Mouse (Mus musculus): ENCODE data around the gene 2610528J11Rik. TPM values are rescaled to one million over a fixed set of nuclear protein-coding genes. Genes with fewer than 3 reads are reported as not detected.

The 2610528J11Rik gene
- total and polyA plus RNA-seq, 3 experiments, result not detected

- no peaks in the 10 kb centered on the region for H3K36me3 ChIP-seq (replicated peaks in 1 of 2; ENCODE audit: control insufficient read depth in 1 of 2, insufficient read depth in 1 of 2, low read length in 1 of 2)
- H3K4me3 ChIP-seq (replicated peaks in 1 of 3; ENCODE audit: low read depth in 2 of 3, low read length in 2 of 3, poor library complexity in 1 of 3), result no peak overlapping the region
- DNase-seq (ENCODE audit: extremely low read depth), result no peak
- in situ Hi-C loops (cut with MboI; ENCODE audit: low pct_ligation_motif_present, low pct_unique_long_range_greater_than_20kb, low sequenced_read_pairs), result loop anchor here (10.0 kb wide), 1 partner anchor 55 kb away; no protein-coding TSS in a partner anchor
- dilution Hi-C loops (cut with MboI; ENCODE audit: extremely low pct_ligation_motif_present, extremely low pct_unique_long_range_greater_than_20kb, low sequenced_read_pairs), result no loop called here
- H3K4me1 ChIP-seq (ENCODE audit: control insufficient read depth in 1 of 2, insufficient read depth in 2 of 2), result no peaks in the 10 kb centered on the region
- no peak overlapping the region for H3K4me2 ChIP-seq (ENCODE audit: insufficient read depth, low read depth, poor library complexity, severe bottlenecking)
- H3K27me3 ChIP-seq (replicated peaks), result peaks cover 98% of the 10 kb centered on the region
- no peaks in the 10 kb centered on the region for H3K79me2 ChIP-seq (replicated peaks; ENCODE audit: control insufficient read depth, extremely low read depth, insufficient read depth, poor library complexity, severe bottlenecking)
- no peak overlapping the region for H3K27ac ChIP-seq (ENCODE audit: insufficient read depth, low read depth)
- TF ChIP-seq UBTF (IDR thresholded peaks at IDR 0.05; ENCODE audit: low read depth, low read length) (no peak), USF1 (IDR thresholded peaks at IDR 0.05; ENCODE audit: low read depth, low read length) (no peak), JUN (IDR thresholded peaks at IDR 0.05; ENCODE audit: insufficient read depth, low read depth, low read length) (no peak), SIN3A (IDR thresholded peaks at IDR 0.05; ENCODE audit: low read length) (no peak), E2F4 (IDR thresholded peaks at IDR 0.05; ENCODE audit: insufficient replicate concordance, low read depth, low read length) (no peak), TCF12 (IDR thresholded peaks at IDR 0.05; ENCODE audit: low read depth, low read length) (no peak), EP300 (IDR thresholded peaks at IDR 0.05; ENCODE audit: low read length) (no peak), MEF2A (IDR thresholded peaks at IDR 0.05; ENCODE audit: borderline replicate concordance, low read depth, low read length) (no peak)
- H3K9me3 ChIP-seq (replicated peaks; ENCODE audit: low read length), result no peaks in the 10 kb centered on the region
- no peak overlapping the region for H3K9ac ChIP-seq (ENCODE audit: insufficient read depth, low read depth)
Measured at GRCm38 (mm10) chr4:118539904-118540303, 13.1 kb downstream of the 2610528J11Rik start.

GRCm38 (mm10) chr4:118542510-118543157 is 15.8 kb downstream of the 2610528J11Rik start:
- no peak overlapping the region for H3K9ac ChIP-seq (ENCODE audit: insufficient read depth, low read depth)
- H3K36me3 ChIP-seq (replicated peaks in 1 of 2; ENCODE audit: control insufficient read depth in 1 of 2, insufficient read depth in 1 of 2, low read length in 1 of 2), result no peaks in the 10 kb centered on the region
- no peak for DNase-seq (ENCODE audit: extremely low read depth)
- no peak for TF ChIP-seq TCF12 (IDR thresholded peaks at IDR 0.05; ENCODE audit: low read depth, low read length)
- no peak for TF ChIP-seq POLR2A (IDR thresholded peaks at IDR 0.05; ENCODE audit: low read depth, low read length)
- TF ChIP-seq ETS1 (conservative IDR thresholded peaks at IDR 0.05; ENCODE audit: low read depth, low read length), result no peak
- no peak for TF ChIP-seq NELFE (IDR thresholded peaks at IDR 0.05; ENCODE audit: low read depth, low read length)
- TF ChIP-seq POLR2AphosphoS2 (IDR thresholded peaks at IDR 0.05; ENCODE audit: low read depth, low read length), result no peak
- no peak for TF ChIP-seq CHD2 (IDR thresholded peaks at IDR 0.05; ENCODE audit: low read length)
- no peak for TF ChIP-seq HCFC1 (IDR thresholded peaks at IDR 0.05; ENCODE audit: low read depth, low read length)
- TF ChIP-seq BHLHE40 (IDR thresholded peaks at IDR 0.05; ENCODE audit: low read depth, low read length), result no peak
- TF ChIP-seq MXI1 (IDR thresholded peaks at IDR 0.05; ENCODE audit: low read depth, low read length), result no peak
- TF ChIP-seq SMC3 (IDR thresholded peaks at IDR 0.05; ENCODE audit: low read depth, low read length), result no peak
- no peak for TF ChIP-seq ELF1 (IDR thresholded peaks at IDR 0.05; ENCODE audit: low read depth, low read length)
- no peak for TF ChIP-seq JUND (conservative IDR thresholded peaks at IDR 0.05; ENCODE audit: low read depth, low read length)
- TF ChIP-seq MAX (IDR thresholded peaks at IDR 0.05; ENCODE audit: low read length), result no peak
- no peak for TF ChIP-seq ZMIZ1 (IDR thresholded peaks at IDR 0.05; ENCODE audit: low read depth, low read length)
- TF ChIP-seq USF1 (IDR thresholded peaks at IDR 0.05; ENCODE audit: low read depth, low read length), result no peak
- TF ChIP-seq ZNF384 (IDR thresholded peaks at IDR 0.05; ENCODE audit: low read depth, low read length), result no peak
- TF ChIP-seq IRF4 (IDR thresholded peaks at IDR 0.05; ENCODE audit: low read depth, low read length), result no peak
- no peak for TF ChIP-seq MEF2A (IDR thresholded peaks at IDR 0.05; ENCODE audit: borderline replicate concordance, low read depth, low read length)
- TF ChIP-seq RAD21 (IDR thresholded peaks at IDR 0.05; ENCODE audit: low read depth, low read length), result no peak
- no peak for TF ChIP-seq GABPA (IDR thresholded peaks at IDR 0.05; ENCODE audit: insufficient replicate concordance, low read depth, low read length)
- in situ Hi-C loops (cut with MboI; ENCODE audit: low pct_ligation_motif_present, low pct_unique_long_range_greater_than_20kb, low sequenced_read_pairs), result loop anchor here (10.0 kb wide), 1 partner anchor 58 kb away; no protein-coding TSS in a partner anchor
- dilution Hi-C loops (cut with MboI; ENCODE audit: extremely low pct_ligation_motif_present, extremely low pct_unique_long_range_greater_than_20kb, low sequenced_read_pairs), result no loop called here
- peak overlapping the region; percentile 59; the same call in 1 of the 2 replicates for H3K4me2 ChIP-seq (ENCODE audit: insufficient read depth, low read depth, poor library complexity, severe bottlenecking)
- H3K27me3 ChIP-seq (replicated peaks), result peaks cover 89% of the 10 kb centered on the region
- no peak overlapping the region for H3K27ac ChIP-seq (ENCODE audit: insufficient read depth, low read depth)
- H3K79me2 ChIP-seq (replicated peaks; ENCODE audit: control insufficient read depth, extremely low read depth, insufficient read depth, poor library complexity, severe bottlenecking), result no peaks in the 10 kb centered on the region
- H3K9me3 ChIP-seq (replicated peaks; ENCODE audit: low read length), result no peaks in the 10 kb centered on the region
- H3K4me3 ChIP-seq (replicated peaks in 1 of 3; ENCODE audit: low read depth in 2 of 3, low read length in 2 of 3, poor library complexity in 1 of 3), result no peak overlapping the region
- H3K4me1 ChIP-seq (ENCODE audit: control insufficient read depth in 1 of 2, insufficient read depth in 2 of 2), result no peaks in the 10 kb centered on the region
